Mouse (Mus musculus) midbrain, embryonic 11.5 days (tissue): Measurements from ENCODE around the gene Ajuba. TPM values are rescaled to one million over a fixed set of nuclear protein-coding genes. Genes with fewer than 3 reads are reported as not detected.
A peak's percentile ranks its signal among the peaks of the same experiment; 100 is the strongest.

Source experiments
- ATAC-seq: fragments of 200-750 bp; cut with Nextera tagmentation; 2 replicates; pipeline ENCODE4 v1.8.0; 2017; ENCODE audit warnings: moderate TSS enrichment, moderate library complexity; ENCODE audit not compliant: low FRiP score
- DNase-seq: peaks from one replicate; pipeline ENCODE4 v3.0.0; 2015; ENCODE audit warnings: low spot score; ENCODE audit errors: missing footprints
- H3K27ac ChIP-seq: fragments of 300-500 bp; sonication (generic); 2 replicates; pipeline ENCODE4 v1.5.1; 2014; ENCODE audit warnings: low read depth, low read length
- H3K27me3 ChIP-seq: fragments of 300-500 bp; sonication (generic); 2 replicates; pipeline ENCODE4 v1.6.1; 2014; ENCODE audit warnings: mild to moderate bottlenecking, low read length, moderate library complexity, mixed read lengths; ENCODE audit not compliant: control insufficient read depth, insufficient read depth
- H3K36me3 ChIP-seq: fragments of 300-500 bp; sonication (generic); 2 replicates; pipeline ENCODE4 v1.6.1; 2014; ENCODE audit warnings: mild to moderate bottlenecking, low read length, moderate library complexity, mixed read lengths; ENCODE audit not compliant: control insufficient read depth, insufficient read depth
- H3K4me1 ChIP-seq: fragments of 300-500 bp; sonication (generic); 2 replicates; pipeline ENCODE4 v1.6.1; 2014; ENCODE audit warnings: low read length; ENCODE audit not compliant: control insufficient read depth, insufficient read depth
- H3K4me2 ChIP-seq: fragments of 300-500 bp; sonication (generic); 2 replicates; pipeline ENCODE4 v1.6.1; 2014; ENCODE audit warnings: mild to moderate bottlenecking, moderate library complexity
- H3K4me3 ChIP-seq: fragments of 300-500 bp; sonication (generic); 2 replicates; pipeline ENCODE4 v1.5.1; 2014; ENCODE audit warnings: low read depth, low read length
- H3K9ac ChIP-seq: fragments of 300-500 bp; sonication (generic); 2 replicates; pipeline ENCODE4 v1.6.1; 2014; ENCODE audit warnings: low read length
- H3K9me3 ChIP-seq: fragments of 300-500 bp; sonication (generic); 2 replicates; pipeline ENCODE4 v1.6.1; 2016; ENCODE audit warnings: low read length; ENCODE audit not compliant: control insufficient read depth
- WGBS: fragments of 180-500 bp; shearing (Covaris S2); extraction: QIAGEN DNeasy Blood & Tissue Kit; methylation state at CpG from one replicate; pipeline ENCODE4 v1.1.7; 2014; 5-methylcytosine and 5-hydroxymethylcytosine counted together
- microRNA counts: library from miRNA; unstranded; fragments of <30 nt; microRNA quantifications from one replicate; lab custom pipeline; 2015
- microRNA-seq: library from miRNA; unstranded; fragments of <30 nt; microRNA quantifications from one replicate; pipeline ENCODE4, GENCODE M21; 2017
- polyA plus RNA-seq: library from polyadenylated mRNA; unstranded; fragments of >200 nt; fragmentation: Nextera tagmentation; extraction: Ambion mirVana; gene quantifications from 2 replicates; pipeline ENCODE4 v1.2.1, GENCODE M21; 2014

The Ajuba gene
- polyA plus RNA-seq, 1 experiment from 2014 or later, result 24.3 TPM

DNA sequence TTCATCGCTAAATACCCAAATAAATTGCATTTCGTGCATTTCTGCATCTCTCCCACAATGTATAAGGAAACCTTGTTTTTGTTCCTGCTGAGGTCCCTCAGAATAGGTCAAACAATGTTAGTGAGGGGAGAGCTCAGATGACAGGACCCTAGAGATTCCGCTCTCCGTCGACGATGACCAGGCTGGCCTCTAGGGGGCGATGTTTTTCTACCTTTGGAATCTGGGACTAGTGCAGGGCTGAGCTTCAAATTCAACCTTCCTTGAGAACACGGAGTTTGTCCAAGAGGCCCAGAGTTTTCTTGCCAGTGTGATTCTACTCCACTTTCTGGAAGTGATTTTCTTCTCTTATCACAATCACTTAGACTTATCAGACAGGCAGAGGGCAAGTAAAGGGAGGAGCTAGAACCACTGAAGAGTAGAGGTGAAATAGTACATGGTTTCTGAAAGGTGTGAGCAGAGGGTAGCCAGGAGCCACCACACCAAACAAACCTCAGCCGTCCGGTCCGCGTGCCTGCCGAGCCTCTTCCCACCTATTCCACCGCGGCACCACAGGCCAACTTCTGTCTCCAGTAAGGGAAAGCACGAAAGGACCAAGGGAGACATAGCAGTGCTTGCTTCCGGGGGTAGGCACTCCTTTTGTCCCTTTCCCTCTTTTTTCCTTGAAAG lies 48.8 kb downstream of the Ajuba start:
- WGBS, result 14% methylated on average over 17 of the region's 17 CpGs
- peak; percentile 75 for ATAC-seq

DNA sequence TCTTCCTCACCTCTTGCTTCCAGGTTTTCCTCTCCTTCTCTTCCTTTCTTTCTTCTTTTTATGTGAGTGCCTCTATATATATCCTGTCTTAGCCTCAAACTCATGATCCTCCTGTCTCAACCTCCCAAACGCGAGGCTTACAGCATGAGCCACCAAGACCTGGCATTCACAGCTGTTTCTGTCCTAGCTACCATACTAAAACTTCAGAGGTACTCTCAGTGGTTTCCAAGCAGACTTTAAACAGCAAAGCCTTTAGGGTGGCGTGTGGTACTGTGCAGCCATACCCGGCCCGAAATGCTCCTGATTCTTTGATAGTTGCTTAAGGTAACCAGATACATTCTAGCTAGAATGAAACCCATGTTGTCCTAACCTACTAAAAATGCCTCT lies 49.4 kb downstream of the Ajuba start:
- no peak for DNase-seq
- H3K27me3 ChIP-seq, result no peaks in the 10 kb centered on the region
- H3K4me2 ChIP-seq, result peak overlapping the region; percentile 61; the same call in 1 of the 2 replicates
- H3K9me3 ChIP-seq, result no peaks in the 10 kb centered on the region
- H3K36me3 ChIP-seq, result no peaks in the 10 kb centered on the region
- H3K9ac ChIP-seq, result peak overlapping the region; percentile 68
- 22% methylated on average over 5 of the region's 5 CpGs for WGBS
- H3K27ac ChIP-seq, result peak overlapping the region; percentile 73
- H3K4me1 ChIP-seq, result peaks cover 8% of the 10 kb centered on the region
- 0 out of 2 replicates have a peak, but pooled peaks have one; percentile 7 for ATAC-seq
- no peak overlapping the region for H3K4me3 ChIP-seq

More for the DNA sequence above, 48.8 kb downstream of the Ajuba start:
- Histone ChIP-seq H3K9me3 (no peaks in the 10 kb centered on the region), H3K36me3 (no peaks in the 10 kb centered on the region), H3K4me2 (no peak overlapping the region), H3K4me1 (peaks cover 8% of the 10 kb centered on the region), H3K4me3 (no peak overlapping the region), H3K27me3 (no peaks in the 10 kb centered on the region), H3K9ac (no peak overlapping the region), H3K27ac (no peak overlapping the region)
- DNase-seq, result peak; percentile 99

DNA sequence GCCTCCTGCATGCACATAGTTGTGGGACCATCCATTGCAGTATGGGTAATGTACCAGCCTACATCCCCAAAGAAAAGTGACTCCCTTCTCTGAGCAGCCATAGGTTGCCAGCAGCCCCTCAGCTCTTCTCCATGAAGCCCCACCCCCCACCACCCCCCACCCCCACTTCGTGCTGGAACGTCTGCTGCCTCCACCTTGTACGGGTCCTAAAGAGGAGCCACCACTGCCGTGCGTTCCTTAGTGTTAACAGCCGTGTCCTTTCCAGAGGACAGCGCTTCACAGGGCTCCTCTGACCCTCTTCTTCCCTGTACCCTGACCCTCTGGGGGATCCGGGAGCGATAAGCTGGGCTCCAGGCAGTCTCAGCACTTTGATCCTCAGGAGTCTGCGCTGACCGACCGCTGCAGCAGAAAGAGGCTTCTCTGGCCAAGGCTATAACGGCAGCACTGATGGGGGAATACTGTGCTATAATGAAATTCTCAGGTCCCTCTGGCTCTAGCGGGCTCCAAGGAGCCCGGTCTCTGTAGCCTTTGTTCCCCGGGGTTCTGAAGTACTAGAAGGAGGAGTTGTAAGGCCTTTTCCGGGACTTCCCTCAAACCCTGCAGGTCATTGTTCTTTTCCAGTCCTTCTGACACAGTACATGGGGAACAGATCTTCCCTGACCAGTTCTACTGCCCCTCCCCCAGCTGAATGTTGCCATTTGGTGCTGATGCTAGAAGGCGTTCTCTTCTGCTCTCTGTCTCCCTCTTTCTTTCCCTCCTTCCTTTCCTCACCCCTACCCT lies 49.9 kb downstream of the Ajuba start:
- peak; percentile 96 for DNase-seq
- peak overlapping the region; percentile 61 for H3K4me2 ChIP-seq
- peak; percentile 80 for ATAC-seq
- H3K4me3 ChIP-seq, result peak overlapping the region; percentile 31
- H3K36me3 ChIP-seq, result no peaks in the 10 kb centered on the region
- H3K27ac ChIP-seq, result peak overlapping the region; percentile 73
- H3K4me1 ChIP-seq, result peaks cover 8% of the 10 kb centered on the region
- WGBS, result under 1% methylated on average over 18 of the region's 18 CpGs
- H3K9ac ChIP-seq, result peak overlapping the region; percentile 68
- no peaks in the 10 kb centered on the region for H3K27me3 ChIP-seq
- H3K9me3 ChIP-seq, result no peaks in the 10 kb centered on the region

DNA sequence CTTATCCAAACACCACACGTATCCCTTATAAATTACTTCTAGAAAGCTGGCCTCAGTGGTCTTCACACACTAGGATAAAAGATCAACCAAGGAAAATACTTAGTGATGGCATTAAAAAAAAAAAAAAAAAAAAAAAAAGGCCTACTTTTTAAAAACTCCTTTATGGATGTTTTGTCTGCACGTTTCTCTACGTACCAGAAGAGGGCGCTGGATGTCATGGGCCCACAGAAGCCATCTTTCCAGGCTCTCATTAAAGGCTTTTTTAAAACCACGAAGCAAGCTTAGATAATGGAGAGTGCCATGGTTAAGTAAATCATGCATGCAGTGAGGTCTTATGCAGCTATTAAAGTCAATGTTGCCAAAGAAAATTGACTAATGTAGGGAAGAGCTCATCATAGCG lies 53.8 kb downstream of the Ajuba start:
- H3K4me3 ChIP-seq, result no peak overlapping the region
- no peak overlapping the region for H3K27ac ChIP-seq
- H3K9ac ChIP-seq, result no peak overlapping the region
- 28% methylated on average over 6 of the region's 6 CpGs for WGBS
- no peak for DNase-seq
- peaks cover 10% of the 10 kb centered on the region for H3K4me1 ChIP-seq
- no peak overlapping the region for H3K4me2 ChIP-seq
- no peaks in the 10 kb centered on the region for H3K36me3 ChIP-seq
- ATAC-seq, result no peak
- no peaks in the 10 kb centered on the region for H3K27me3 ChIP-seq
- H3K9me3 ChIP-seq, result no peaks in the 10 kb centered on the region

MicroRNA genes within 50 kb of the gene (microRNA counts, 519-probe panel; counts per million panel counts)
- not detected for microRNA mmu-miR-686 (lab: Ali Mortazavi, UCI)

Small RNAs within 50 kb of the gene (microRNA-seq; reads per million reads assigned to microRNA genes)
- not detected for gene Mir686

Other genes with a start within 250 kb of the Ajuba start
- gene Oxa1l, start 216.7 kb downstream of the Ajuba start, polyA plus RNA-seq, result 44.2 and 45.9 TPM in 2 replicates
- 4.3 and 4.7 TPM in 2 replicates for gene Slc7a7, start 159.8 kb downstream of the Ajuba start, polyA plus RNA-seq
- gene Mrpl52, start 150.6 kb downstream of the Ajuba start, polyA plus RNA-seq, result 238 and 253 TPM in 2 replicates
- 57.4 and 57.5 TPM in 2 replicates for gene Mmp14, start 145.9 kb downstream of the Ajuba start, polyA plus RNA-seq
- gene Lrp10, start 113.4 kb downstream of the Ajuba start, polyA plus RNA-seq, result 15.8 and 19.5 TPM in 2 replicates
- gene Rem2, start 101.5 kb downstream of the Ajuba start, polyA plus RNA-seq, result 33.6 and 34.4 TPM in 2 replicates
- gene Prmt5, start 60.0 kb downstream of the Ajuba start, polyA plus RNA-seq, result 137 and 139 TPM in 2 replicates
- 35.3 and 41.9 TPM in 2 replicates for gene Haus4, start 22.9 kb downstream of the Ajuba start, polyA plus RNA-seq
- gene 4931414P19Rik, start 28.4 kb upstream of the Ajuba start, polyA plus RNA-seq, result 5.9 and 8.5 TPM in 2 replicates
- 396 and 453 TPM in 2 replicates for gene Psmb5, start 40.5 kb upstream of the Ajuba start, polyA plus RNA-seq
- 0.04 TPM in 1 of 2 replicates, not detected in the other for gene Psmb11, start 43.9 kb upstream of the Ajuba start, polyA plus RNA-seq
- not detected in 2 replicates for gene Gm17606, start 63.4 kb upstream of the Ajuba start, polyA plus RNA-seq
- gene Cdh24, start 63.8 kb upstream of the Ajuba start, polyA plus RNA-seq, result 5.8 and 6.9 TPM in 2 replicates
- 95.7 and 96.7 TPM in 2 replicates for gene 1700123O20Rik, start 108.7 kb upstream of the Ajuba start, polyA plus RNA-seq
- gene Acin1, start 109.4 kb upstream of the Ajuba start, polyA plus RNA-seq, result 139 and 145 TPM in 2 replicates
- gene Gm29776, start 121.3 kb upstream of the Ajuba start, polyA plus RNA-seq, result 0.11 and 0.22 TPM in 2 replicates
- gene Cebpe, start 134.6 kb upstream of the Ajuba start, polyA plus RNA-seq, result 0.12 TPM in 1 of 2 replicates, not detected in the other
- gene Slc7a8, start 204.4 kb upstream of the Ajuba start, polyA plus RNA-seq, result 2.8 and 3.0 TPM in 2 replicates
- gene Rnf212b, start 236.6 kb upstream of the Ajuba start, polyA plus RNA-seq, result not detected in 2 replicates